Mouse (Mus musculus) v-Abl transformed pro-B cells (cell line): ENCODE measurements around the gene Prps1l1.

Experiments
- in situ Hi-C, 2 experiments: fragments of 400-800 bp; cut with MboI; formaldehyde crosslinking; loops; one replicate each; pipeline ENCODE4 v1.15.1; 2025; ENCODE audit not compliant: unreplicated experiment in 2 of 2

Gene Prps1l1

DNA sequence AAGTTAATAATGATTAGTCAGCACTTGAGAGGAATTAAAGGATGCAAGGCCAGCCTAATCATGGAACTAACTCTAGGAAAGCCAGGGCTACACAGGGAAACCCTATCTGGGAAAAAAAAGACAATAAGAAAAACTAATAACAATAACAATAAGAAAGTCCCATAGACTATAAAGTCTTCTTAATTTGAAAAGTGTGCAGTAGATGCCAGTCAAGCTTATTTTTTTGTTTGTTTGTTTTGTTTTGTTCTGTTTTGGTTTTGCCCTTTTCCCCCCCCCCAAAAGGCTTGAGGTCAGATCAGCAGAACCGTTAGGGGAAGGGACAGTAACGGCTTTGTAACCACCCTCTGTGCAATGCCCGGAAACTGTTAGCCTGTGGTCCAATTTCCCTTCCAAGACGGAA, at the start of gene Prps1l1:
Gene Prps1l1 (plus strand): TSS at position 301 of the 400 bp plus-strand sequence.
- in situ Hi-C loops, result no loop called here

DNA sequence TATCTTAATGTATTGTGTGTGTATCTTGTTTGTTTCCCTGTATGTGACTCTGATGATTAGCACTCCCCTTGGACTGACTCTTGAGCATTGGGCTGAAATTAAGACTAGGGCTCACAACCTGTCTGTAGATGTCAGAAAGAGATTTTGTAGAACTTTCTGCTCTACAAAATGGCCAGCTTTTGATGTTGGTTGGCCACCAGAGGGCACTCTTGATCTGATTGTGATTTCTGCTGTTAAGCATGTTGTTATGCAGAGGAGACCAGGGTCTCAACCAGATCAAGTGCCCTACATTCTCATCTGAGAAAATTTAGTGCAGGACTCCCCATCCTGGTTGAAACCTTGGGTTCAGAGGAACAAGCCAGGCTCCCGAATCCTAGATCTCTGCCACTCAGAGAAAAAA, 46.6 kb upstream of the Prps1l1 start:
- in situ Hi-C loops, result loop anchor here (5.0 to 25.0 kb wide), 4 partner anchors 244 to 1551 kb away; partner anchors contain the start of gene Efcab10 (in 1 of the 2)

DNA sequence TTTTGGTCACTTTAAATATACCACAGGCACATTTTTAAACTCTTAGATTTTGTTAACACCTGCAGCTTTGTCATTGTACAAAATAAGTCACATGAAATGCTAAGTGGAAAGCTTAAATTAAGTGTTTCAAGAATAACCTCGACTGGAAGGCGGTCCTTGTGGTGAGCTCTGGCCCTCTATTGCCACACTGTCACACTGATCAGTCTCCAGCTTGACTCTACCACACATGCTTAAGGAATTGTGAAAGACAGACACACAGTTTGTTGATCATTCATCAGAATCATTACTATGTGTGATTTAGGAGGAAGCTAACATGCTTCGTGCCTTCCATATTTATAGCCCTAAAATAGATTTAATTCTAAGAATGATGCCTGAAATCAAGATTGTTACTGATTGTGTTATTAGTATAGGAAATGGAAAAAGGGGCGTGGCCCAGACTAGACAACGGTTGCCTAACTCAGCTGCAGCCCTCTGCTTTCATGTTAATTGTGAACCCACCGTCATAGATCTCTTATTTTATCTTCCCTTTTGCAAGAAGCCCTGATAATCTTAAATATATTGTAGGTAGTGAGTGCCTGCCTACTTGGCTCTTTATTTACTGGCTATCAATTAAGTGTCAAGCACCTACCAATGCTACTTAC, 35.4 kb upstream of the Prps1l1 start:
- in situ Hi-C loops, result loop anchor here in 1 of 2 experiments (25.0 kb wide), 1 partner anchor 1562 kb away; the partner anchor contains the start of gene Efcab10

DNA sequence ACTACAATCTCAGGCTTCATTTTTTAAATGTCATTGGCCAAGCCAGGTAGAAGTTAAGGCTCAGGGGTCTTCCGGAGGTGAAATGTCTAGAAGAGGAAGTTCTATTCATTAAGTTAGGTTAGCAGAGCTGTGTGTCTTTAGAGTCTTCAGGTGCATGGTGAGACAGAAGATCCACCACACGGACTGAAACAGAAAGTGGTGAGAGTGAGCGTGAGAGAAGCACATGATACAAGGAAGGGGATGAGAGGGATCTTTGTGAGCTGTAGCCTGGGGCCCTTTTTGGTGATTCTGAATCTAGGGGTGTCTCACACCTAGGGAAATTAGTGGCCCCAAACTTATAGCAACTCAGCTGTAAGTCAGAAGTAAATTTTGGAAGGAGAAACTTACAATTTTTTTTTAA, 8.6 kb upstream of the Prps1l1 start:
- in situ Hi-C loops, result no loop called here

DNA sequence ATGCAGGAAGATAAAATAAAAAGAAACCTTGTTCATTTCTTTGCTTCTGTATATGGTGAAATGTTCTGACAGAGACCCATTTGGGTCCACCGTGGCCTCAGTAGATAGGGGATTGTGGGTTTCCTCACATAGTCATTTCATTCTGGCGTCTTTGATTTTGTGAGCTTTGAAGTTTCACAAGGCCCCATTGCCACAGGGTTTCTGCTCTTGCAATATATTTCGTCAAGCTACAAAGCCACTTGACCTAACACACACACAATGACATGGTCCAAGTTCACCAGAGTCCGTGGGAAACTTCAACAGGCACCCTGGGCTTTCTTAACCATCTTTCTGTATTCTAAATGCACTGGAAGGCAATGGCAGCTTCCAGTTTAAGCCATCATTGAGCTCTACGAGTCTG, 1.3 kb downstream of the Prps1l1 start:
- in situ Hi-C loops, result no loop called here

DNA sequence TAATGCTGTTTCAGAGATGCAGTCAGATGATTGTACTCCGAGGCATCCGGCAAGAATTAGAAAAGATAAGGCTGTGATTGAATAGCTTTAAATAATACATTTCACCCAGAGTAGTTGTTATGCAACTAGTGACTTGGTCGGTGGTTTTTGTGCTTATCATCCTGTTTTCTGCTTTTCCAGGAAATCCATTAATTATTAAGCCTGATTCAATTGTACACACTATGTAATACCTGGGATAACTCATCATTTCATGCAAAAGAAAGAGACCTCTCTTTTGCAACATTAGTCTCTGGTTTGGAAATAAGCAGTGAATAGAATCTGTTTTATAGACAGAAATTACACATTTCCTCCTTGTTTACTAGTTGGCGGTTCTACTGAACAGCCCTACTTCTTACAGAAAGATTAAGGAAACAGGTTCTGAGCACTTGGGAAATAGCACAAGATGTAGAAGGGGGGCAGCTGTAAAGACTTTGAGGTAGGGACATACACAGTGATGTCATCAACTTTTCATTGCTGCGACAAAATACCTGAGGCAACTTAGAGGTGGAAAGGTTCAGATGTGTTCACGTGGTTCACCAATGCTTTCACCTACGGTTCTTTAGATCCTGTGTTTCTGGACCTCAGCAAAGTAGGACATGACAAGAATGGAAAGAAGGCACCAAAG, 5.1 kb downstream of the Prps1l1 start:
- in situ Hi-C loops, result no loop called here

DNA sequence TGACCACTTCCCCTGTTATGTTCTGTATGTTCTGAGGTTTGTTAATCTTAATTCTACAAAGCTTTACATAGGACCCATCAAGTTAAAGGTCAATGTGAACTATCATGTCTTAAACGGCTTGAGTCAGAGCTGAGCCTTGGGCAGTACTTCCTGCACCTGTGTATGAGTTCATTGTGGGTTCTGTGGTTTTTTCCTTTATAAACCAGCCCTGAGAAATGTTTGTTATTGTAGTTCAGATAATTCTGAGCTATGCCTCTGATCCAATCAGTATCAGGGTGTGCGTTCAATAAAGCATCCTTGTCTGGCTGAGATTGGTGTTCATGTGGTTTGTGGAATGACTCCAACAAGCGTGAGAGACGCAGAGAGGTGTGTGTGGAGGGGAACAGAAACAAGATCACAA, 5.8 kb downstream of the Prps1l1 start:
- in situ Hi-C loops, result no loop called here

DNA sequence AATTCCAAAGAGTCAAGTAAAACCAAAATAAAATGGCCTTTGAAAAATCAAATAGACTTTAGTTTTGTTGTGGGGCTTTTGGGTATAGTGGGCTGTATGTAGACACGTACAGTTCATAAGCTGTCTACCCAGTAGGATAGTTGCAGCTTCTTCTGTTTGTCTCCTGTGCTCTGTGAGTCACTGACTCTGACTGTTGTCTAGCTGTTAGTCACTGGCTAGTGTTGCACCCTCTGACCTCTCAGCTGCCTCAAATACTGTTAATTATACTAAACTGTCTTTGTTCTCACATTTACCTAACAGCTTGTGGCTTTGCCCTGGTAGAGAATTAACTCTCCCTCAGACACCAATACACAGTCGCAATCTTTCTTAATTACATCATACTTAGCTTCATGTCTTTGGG, 7.3 kb downstream of the Prps1l1 start:
- in situ Hi-C loops, result no loop called here

DNA sequence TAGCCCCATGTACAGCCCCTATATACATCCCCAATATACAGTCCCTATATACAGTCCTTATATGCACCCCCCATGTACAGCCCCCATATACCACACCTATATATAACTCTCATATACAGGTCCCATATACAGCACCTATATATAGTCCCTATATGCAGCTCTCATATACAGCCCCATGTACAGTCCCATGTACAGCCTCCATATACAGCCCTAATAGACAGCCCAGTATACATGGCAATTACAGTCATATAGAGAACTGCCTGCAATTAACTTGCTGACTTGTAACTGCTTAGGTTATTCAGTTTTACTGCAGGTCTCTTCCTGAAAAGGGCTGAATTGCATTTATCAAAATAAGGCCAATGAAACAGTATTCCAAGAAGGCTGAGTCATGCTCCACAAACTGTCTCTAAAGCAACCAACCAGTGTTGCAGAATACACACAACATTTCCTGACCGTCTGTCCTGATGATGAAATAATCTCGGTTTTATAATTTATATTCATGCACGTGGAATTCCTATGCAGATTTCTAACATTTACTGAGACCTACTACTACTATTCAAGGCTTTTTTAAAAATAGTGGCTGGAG, 13.1 kb downstream of the Prps1l1 start:
- in situ Hi-C loops, result no loop called here

DNA sequence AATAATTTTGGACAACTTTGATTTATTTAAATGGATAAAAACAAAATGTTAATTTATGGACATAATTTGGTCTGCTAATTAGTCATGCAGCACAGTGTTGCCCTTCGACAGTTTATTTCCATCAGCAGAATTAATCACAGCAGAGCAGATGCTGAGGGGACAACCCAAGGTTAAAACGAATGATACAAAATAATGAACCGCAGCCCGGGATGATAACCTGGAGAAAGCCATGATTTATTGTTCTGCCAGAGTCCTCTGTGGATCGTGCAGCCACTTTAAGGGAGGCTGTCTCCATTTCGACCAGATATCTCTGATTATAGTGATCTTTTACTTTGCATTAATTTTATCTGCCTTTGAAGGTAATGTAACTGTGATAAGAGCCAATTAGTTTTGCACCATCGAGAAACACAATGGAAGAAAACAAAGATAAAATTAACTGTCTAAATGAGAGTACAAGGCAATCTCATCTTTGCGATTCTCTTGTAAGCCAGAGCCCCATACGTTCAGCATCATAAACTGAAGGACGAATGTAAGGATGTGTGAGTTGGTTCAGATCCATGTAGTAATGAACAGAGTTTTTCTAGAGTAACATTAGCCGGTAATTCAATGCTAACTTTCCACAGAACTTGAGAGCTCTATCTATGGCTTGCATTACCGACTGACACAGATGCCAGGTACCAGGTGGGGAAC, 14.4 kb downstream of the Prps1l1 start:
- in situ Hi-C loops, result no loop called here

DNA sequence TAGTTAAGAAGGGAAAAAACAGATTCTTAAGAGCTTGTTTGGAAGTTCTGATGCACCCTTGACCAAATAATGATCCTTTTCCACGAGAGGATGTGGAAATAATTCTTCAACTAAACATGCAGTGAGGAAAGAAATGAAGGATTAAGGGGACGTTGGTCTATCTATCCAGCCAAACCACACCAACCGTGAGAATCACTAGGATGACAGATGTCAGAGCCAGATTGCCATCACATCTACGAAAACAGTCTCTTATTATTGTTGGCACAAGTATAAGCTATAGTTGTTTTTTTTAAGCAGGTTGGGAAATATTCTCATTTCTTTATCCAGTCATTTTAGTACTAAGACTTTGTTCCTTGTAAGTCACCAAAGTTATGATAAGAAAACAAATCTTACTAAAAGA, 15.8 kb downstream of the Prps1l1 start:
- in situ Hi-C loops, result no loop called here

DNA sequence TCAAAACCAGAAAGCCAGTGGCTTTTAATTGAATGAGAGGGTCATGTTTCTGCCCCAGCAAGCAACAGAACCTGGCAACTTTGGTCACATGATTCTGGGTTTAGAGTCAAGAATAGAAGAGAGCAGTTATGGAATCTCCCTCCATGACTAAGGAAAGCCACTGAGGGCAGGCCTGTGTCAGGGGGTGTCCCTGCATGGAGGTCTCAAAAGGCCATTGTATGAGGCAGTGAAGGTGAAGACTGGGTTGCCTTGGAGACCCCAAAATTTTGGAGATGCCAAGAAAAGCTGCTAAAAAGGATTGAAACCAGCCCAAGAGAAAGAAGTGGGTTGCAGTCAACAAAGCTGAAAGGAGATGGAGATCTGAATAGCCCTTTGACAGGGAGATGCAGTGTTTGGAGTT, 21.2 kb downstream of the Prps1l1 start:
- in situ Hi-C loops, result no loop called here

DNA sequence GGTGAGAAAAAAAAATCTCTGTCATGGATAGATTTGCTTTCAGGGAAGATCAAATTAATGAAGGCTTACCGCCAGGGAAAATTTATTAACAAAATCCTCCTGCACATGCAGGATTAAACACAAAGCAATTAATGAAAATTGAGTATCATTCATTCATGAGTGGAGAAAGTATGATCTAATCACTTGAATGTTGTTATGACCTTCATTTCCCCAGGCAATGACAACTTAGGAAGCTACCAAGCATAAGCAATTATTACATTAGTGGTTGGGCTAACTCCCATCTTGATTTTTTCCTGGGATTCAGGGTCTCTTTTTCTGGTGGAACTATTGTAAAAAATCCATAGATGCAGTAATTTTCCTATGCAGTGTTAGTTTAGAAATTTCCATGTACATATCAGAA, 23.3 kb downstream of the Prps1l1 start:
- in situ Hi-C loops, result no loop called here

DNA sequence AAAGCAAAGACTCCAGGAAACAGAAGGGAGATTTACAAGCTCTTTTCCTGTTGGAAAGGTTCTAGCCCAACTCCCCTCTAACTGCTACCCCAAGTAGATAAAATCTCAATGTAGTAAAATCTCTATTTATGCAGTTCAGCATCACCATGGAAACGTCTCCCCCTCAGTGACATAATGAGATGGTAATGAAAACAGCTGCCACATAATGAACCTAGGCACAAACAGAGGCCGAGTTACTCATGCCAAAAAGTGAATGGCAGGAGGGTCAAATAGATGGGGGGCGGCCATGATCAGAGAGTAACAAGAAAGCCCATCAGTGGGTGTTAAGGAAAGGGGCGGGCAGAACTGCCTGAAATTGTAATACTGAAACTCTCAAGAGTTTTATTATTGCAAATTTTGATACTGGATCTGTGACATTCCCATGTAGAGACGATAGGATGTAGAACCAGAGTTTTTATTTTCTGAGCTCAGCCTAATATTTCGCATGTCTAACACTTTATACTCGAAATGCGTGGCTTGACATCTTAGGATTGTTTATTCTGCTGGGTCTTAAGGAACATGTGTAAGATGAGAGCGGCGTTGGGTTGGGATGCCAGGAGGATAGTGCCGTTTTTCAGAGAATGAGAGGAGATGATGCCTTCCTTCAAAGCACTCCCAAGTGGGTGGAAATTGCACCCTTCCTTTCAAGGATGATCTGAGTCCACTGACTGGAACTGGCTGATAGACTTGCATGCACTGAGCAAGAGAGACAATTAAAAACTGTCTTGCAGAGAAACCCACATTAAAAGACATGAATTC, 24.0 kb downstream of the Prps1l1 start:
- in situ Hi-C loops, result no loop called here

DNA sequence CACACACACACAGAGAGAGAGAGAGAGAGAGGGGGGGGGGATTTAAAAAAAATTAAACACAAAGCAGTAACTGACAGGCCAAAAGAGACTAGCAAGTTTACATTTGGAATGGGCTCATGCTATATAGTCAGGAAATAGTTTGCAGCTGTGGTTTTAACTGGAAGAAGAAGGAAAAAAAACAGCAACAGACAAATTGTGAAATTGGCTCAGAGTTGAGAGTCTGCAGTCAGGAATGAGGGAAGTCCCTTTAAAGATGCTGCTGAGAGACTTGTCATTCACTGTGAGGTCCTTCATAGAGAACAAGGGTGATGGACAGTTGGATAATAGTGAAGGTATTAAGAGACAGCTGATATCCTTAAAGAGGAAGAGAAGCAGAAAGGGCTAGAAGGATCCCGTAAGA, 26.9 kb downstream of the Prps1l1 start:
- in situ Hi-C loops, result loop anchor here in 1 of 2 experiments (10.0 kb wide), 1 partner anchor 347 kb away; no protein-coding TSS in a partner anchor

DNA sequence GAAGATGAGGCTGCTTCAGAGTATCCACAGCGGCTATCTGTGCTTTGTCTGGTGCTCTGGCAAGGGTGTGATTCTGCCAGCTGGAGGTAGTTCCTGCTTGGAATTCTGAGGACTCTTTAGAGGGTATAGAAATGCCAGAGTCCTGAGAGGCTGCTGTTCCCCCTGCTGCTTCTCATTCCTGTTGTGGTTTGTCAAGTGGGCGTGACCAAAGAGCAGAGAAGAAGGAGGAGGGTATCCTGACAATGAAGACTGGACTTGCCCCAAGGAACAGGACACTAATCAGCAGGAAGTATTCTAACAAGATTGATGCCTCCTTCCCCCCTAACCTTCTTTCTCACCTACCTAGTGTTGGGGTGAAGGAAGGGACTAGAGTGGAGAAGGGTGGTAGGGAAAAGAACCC, 29.4 kb downstream of the Prps1l1 start:
- in situ Hi-C loops, result loop anchor here in 1 of 2 experiments (10.0 kb wide), 1 partner anchor 349 kb away; no protein-coding TSS in a partner anchor

DNA sequence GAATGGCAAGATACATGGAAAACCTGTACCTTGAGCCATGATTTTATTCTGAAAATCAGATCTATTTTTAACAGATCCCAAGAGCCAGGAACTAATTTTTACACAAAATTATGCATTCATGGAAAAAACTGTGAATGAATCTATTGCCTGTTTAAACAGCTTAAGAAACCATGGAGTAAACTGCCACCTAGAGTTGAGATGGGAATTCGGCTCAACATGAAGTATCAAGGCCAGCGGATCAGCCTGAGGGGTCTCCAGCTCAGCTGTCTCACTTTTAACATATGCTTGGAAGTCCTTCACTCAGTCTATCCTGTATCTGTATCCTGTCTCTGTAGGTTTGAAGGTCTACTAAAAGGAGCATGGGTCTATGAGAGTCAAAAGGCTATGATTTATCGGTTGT, 31.5 kb downstream of the Prps1l1 start:
- in situ Hi-C loops, result loop anchor here in 1 of 2 experiments (10.0 kb wide), 1 partner anchor 351 kb away; no protein-coding TSS in a partner anchor

DNA sequence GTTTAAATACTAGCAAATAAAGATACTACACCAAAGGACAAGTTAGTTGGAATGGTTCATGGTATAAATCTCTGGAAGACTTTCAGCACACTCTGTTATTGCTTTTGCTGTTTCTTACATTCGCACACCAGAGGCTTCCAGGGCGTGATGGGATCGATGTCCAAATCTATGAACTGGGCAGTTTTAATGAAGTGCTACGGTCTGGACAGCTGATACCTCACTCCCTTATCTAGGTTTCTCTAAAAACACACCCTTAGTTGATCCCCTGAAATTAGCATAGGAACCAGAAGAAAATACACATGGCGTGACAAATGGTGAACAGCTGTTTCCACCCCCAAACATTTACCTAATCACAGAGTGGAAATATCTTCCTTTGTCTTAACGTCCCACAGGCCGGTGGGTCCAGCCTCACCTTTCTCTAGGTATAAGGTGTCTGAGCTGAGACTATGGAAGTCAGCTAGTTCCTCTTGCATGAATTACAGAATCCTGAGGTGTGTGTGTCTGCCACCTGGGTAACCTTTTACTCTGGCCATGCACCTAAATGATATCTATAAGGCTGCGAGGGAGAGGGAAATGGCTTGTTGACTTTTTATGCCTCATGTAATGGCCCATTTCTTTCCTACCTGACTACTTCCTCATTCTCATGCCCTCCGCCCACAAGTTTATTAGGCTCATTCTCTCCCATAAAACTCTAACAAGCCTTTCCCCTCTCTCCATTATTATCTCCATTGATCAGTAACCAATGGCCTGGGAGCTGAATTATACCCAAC, 32.1 kb downstream of the Prps1l1 start:
- in situ Hi-C loops, result loop anchor here in 1 of 2 experiments (10.0 kb wide), 1 partner anchor 352 kb away; no protein-coding TSS in a partner anchor

DNA sequence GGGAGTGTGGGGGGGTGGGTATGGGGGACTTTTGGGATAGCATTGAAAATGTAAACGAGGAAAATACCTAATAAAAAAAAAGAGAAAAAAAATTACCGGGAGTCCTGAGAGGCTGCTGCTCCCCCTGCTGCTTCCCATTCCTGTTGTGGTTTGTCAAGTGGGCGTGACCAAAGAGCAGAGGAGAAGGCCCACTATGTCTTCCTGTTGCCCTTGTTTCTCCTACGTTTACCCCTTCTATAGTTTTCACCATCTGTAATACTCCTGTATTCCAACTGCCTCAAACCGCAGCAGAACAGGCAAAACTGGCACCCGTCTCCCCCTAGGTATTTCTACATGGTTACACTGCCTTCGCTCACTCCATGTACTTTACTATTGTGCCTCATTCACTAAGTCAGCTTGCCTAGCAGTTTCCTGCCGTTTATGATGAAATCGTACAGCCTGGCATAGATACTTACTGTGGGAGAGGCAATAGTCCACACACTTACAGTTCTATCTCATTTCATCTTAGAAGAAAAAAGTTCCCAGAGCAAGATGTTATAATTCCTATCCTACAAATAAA, 34.2 kb downstream of the Prps1l1 start:
- in situ Hi-C loops, result loop anchor here in 1 of 2 experiments (10.0 kb wide), 1 partner anchor 354 kb away; no protein-coding TSS in a partner anchor
